Mouse (Mus musculus): ENCODE measurements around the gene Fez1. TPM values are rescaled to one million over a fixed set of nuclear protein-coding genes. Genes with fewer than 3 reads are reported as not detected.
A peak's percentile ranks its signal among the peaks of the same experiment; 100 is the strongest.

Fez1 gene
- total RNA-seq, 1 experiment = 5.0 TPM

DNA sequence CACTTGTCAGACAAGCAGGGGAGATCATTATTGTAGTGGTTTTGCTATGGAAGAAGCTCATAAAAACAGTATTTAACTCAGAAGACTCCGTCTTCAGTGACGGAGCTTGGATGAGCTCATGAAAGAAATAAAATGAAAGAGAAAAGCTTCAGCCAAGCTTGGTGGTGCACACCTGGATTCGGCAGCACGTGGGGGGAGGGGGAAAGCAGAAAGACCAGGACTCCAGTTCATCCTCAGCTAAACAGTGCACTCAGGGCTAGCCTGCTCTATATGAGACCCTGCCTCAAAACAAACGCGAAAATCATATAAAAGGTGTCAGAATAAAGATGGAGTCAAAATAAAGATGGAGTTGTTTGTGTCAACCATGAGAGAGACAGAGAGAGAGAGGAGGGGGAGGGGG is 18.3 kb upstream of the Fez1 start:
- no peaks in the 10 kb centered on the region for H3K9me3 ChIP-seq (ENCODE audit: control insufficient read depth, insufficient read depth, low read depth, low read length)
- TF ChIP-seq HCFC1 (IDR thresholded peaks at IDR 0.05; ENCODE audit: borderline replicate concordance, insufficient read depth, low read length) = no peak
- no peak for TF ChIP-seq ZNF384 (IDR thresholded peaks at IDR 0.05; ENCODE audit: low read depth, low read length)
- TF ChIP-seq CHD2 (IDR thresholded peaks at IDR 0.05; ENCODE audit: low read depth, low read length) = no peak
- no peak for TF ChIP-seq ZC3H11A (IDR thresholded peaks at IDR 0.05; ENCODE audit: borderline replicate concordance, low read depth, low read length)
- TF ChIP-seq MAFK (IDR thresholded peaks at IDR 0.05; ENCODE audit: insufficient read depth, low read depth, low read length) = no peak
- no peaks in the 10 kb centered on the region for H3K36me3 ChIP-seq (ENCODE audit: control insufficient read depth, insufficient read depth, low read length, poor library complexity, severe bottlenecking)
- H3K4me1 ChIP-seq (ENCODE audit: control insufficient read depth in 2 of 2, insufficient read depth in 2 of 2, low read length in 2 of 2, poor library complexity in 1 of 2) = peaks cover 14 to 25% of the 10 kb centered on the region in 2 experiments
- peak overlapping the region; percentile 45; the same call in 1 of the 2 replicates for H3K9ac ChIP-seq (ENCODE audit: insufficient read depth, low read depth, low read length, poor library complexity, severe bottlenecking)
- DNase-seq (ENCODE audit: low read depth, low spot score) = peak; percentile 31
- H3K27ac ChIP-seq (ENCODE audit: insufficient read depth, low read depth, low read length, poor library complexity, severe bottlenecking) = peak overlapping the region; percentile 93
- in situ Hi-C loops (cut with MboI; ENCODE audit: low sequenced_read_pairs in 2 of 2, unreplicated experiment in 2 of 2) = no loop called here
- H3K4me3 ChIP-seq (ENCODE audit: insufficient read depth in 1 of 2, low read depth in 1 of 2, low read length in 2 of 2, poor library complexity in 1 of 2, severe bottlenecking in 1 of 2) = no peak overlapping the region; a peak in 1 of 4 replicates

DNA sequence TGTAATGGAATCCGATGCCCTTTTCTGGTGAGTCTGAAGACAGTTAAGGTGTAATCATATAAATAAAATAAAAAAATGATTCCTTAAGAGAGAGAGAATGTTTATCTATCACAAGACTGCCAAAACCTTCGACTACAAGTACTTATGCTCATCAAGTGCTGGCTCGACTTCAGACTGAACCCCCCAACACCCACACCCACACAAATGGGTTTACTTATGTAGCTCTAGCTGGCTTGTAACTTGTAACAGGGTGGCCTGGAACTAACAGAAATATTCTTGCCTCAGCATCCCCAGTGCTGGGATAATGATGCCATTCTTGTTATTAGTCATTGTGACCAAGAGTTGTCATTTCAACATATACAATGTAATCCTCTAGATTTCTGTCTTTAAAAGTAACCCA is 17.7 kb upstream of the Fez1 start:
- no peak for DNase-seq (ENCODE audit: low read depth, low spot score)
- Histone ChIP-seq H3K27ac (ENCODE audit: insufficient read depth, low read depth, low read length, poor library complexity, severe bottlenecking) (peak overlapping the region; percentile 93; the same call in 1 of the 2 replicates), H3K9me3 (ENCODE audit: control insufficient read depth, insufficient read depth, low read depth, low read length) (no peaks in the 10 kb centered on the region), H3K9ac (ENCODE audit: insufficient read depth, low read depth, low read length, poor library complexity, severe bottlenecking) (peak overlapping the region; percentile 14; the same call in 1 of the 2 replicates), H3K4me3 (ENCODE audit: insufficient read depth in 1 of 2, low read depth in 1 of 2, low read length in 2 of 2, poor library complexity in 1 of 2, severe bottlenecking in 1 of 2) (no peak overlapping the region), H3K4me1 (ENCODE audit: control insufficient read depth in 2 of 2, insufficient read depth in 2 of 2, low read length in 2 of 2, poor library complexity in 1 of 2) (peaks cover 12 to 25% of the 10 kb centered on the region in 2 experiments), H3K36me3 (ENCODE audit: control insufficient read depth, insufficient read depth, low read length, poor library complexity, severe bottlenecking) (no peaks in the 10 kb centered on the region)
- in situ Hi-C loops (cut with MboI; ENCODE audit: low sequenced_read_pairs in 2 of 2, unreplicated experiment in 2 of 2) = no loop called here
- TF ChIP-seq HCFC1 (IDR thresholded peaks at IDR 0.05; ENCODE audit: borderline replicate concordance, insufficient read depth, low read length) = no peak
- TF ChIP-seq CHD2 (IDR thresholded peaks at IDR 0.05; ENCODE audit: low read depth, low read length) = no peak
- no peak for TF ChIP-seq ZNF384 (IDR thresholded peaks at IDR 0.05; ENCODE audit: low read depth, low read length)
- TF ChIP-seq ZC3H11A (IDR thresholded peaks at IDR 0.05; ENCODE audit: borderline replicate concordance, low read depth, low read length) = no peak
- no peak for TF ChIP-seq MAFK (IDR thresholded peaks at IDR 0.05; ENCODE audit: insufficient read depth, low read depth, low read length)

DNA sequence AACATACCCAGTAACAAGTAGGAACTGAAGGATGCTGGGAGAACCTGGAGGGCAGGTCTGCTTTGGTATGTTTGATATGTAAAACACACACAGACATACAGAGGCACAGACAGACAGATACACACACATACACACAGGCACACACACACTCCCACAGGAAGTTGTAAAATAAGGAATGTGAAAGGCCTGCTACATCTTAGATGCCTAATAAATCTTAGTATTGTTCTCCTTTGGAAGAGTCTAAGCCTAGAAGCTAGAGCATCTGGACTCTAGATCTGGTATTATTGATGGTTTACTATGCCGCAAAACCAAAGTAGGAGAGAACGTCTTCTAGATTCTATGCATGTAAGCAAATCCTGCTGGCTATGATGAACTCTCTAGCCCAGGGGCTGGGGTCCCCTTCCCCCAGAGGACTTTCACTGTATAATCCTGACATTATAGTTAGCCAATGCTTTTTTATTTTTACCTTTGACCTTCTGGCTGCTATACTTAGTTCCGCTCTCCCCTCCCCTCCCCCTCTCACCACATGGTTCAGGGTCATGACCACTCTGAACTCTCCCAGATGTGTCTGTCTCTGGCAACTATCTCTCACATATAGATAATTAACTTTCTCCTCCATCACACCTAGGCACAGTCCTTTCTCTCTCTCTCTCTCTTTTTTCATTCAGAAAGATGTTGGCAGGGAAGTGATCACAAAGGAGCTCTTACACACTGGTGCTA is 16.2 kb upstream of the Fez1 start:
- Histone ChIP-seq H3K4me3 (ENCODE audit: insufficient read depth in 1 of 2, low read depth in 1 of 2, low read length in 2 of 2, poor library complexity in 1 of 2, severe bottlenecking in 1 of 2) (no peak overlapping the region), H3K4me1 (ENCODE audit: control insufficient read depth in 2 of 2, insufficient read depth in 2 of 2, low read length in 2 of 2, poor library complexity in 1 of 2) (peaks cover 5 to 21% of the 10 kb centered on the region in 2 experiments), H3K9ac (ENCODE audit: insufficient read depth, low read depth, low read length, poor library complexity, severe bottlenecking) (no peak overlapping the region), H3K36me3 (ENCODE audit: control insufficient read depth, insufficient read depth, low read length, poor library complexity, severe bottlenecking) (no peaks in the 10 kb centered on the region), H3K27ac (ENCODE audit: insufficient read depth, low read depth, low read length, poor library complexity, severe bottlenecking) (peak overlapping the region; percentile 93; the same call in 1 of the 2 replicates), H3K9me3 (ENCODE audit: control insufficient read depth, insufficient read depth, low read depth, low read length) (no peaks in the 10 kb centered on the region)
- TF ChIP-seq CHD2 (IDR thresholded peaks at IDR 0.05; ENCODE audit: low read depth, low read length) = no peak
- no peak for TF ChIP-seq ZNF384 (IDR thresholded peaks at IDR 0.05; ENCODE audit: low read depth, low read length)
- TF ChIP-seq MAFK (IDR thresholded peaks at IDR 0.05; ENCODE audit: insufficient read depth, low read depth, low read length) = no peak
- no peak for TF ChIP-seq HCFC1 (IDR thresholded peaks at IDR 0.05; ENCODE audit: borderline replicate concordance, insufficient read depth, low read length)
- TF ChIP-seq ZC3H11A (IDR thresholded peaks at IDR 0.05; ENCODE audit: borderline replicate concordance, low read depth, low read length) = no peak
- DNase-seq (ENCODE audit: low read depth, low spot score) = no peak
- in situ Hi-C loops (cut with MboI; ENCODE audit: low sequenced_read_pairs in 2 of 2, unreplicated experiment in 2 of 2) = no loop called here

DNA sequence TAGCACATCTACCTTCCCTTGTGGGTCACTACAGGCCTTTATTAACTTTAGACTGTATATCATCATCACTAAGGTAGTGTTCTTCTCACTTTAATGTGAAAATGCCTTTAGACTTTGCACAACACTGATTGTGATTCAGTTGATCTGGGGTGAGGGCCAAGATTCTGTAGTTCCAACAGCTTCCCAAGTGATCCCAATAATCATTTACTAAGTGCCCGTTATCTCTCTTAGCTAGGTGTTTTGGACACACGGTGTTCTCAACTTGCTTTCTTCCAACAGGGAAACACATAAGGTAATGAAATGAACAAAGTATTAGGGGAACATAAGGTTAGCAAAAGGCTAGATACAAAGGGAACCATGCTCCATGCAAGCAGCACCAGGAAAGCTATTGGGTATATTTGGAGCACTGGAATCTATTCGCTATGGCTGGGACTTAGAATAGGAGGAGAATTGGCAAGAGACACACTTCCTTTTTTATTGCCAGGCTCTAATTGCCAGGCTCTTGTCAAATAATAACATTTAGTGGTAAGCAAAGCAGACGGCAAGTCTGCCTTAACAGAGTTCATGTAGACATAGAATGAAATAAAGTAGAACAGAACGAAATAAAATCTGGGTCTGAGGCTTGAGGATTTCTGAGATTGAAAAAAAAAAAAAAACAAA is 13.4 kb upstream of the Fez1 start:
- TF ChIP-seq ZNF384 (IDR thresholded peaks at IDR 0.05; ENCODE audit: low read depth, low read length) (no peak), ZC3H11A (IDR thresholded peaks at IDR 0.05; ENCODE audit: borderline replicate concordance, low read depth, low read length) (no peak), MAFK (IDR thresholded peaks at IDR 0.05; ENCODE audit: insufficient read depth, low read depth, low read length) (no peak), HCFC1 (IDR thresholded peaks at IDR 0.05; ENCODE audit: borderline replicate concordance, insufficient read depth, low read length) (no peak), CHD2 (IDR thresholded peaks at IDR 0.05; ENCODE audit: low read depth, low read length) (no peak)
- Histone ChIP-seq H3K27ac (ENCODE audit: insufficient read depth, low read depth, low read length, poor library complexity, severe bottlenecking) (no peak overlapping the region), H3K4me3 (ENCODE audit: insufficient read depth in 1 of 2, low read depth in 1 of 2, low read length in 2 of 2, poor library complexity in 1 of 2, severe bottlenecking in 1 of 2) (no peak overlapping the region), H3K9ac (ENCODE audit: insufficient read depth, low read depth, low read length, poor library complexity, severe bottlenecking) (no peak overlapping the region), H3K9me3 (ENCODE audit: control insufficient read depth, insufficient read depth, low read depth, low read length) (no peaks in the 10 kb centered on the region), H3K4me1 (ENCODE audit: control insufficient read depth in 2 of 2, insufficient read depth in 2 of 2, low read length in 2 of 2, poor library complexity in 1 of 2) (peaks cover 5 to 14% of the 10 kb centered on the region in 2 experiments), H3K36me3 (ENCODE audit: control insufficient read depth, insufficient read depth, low read length, poor library complexity, severe bottlenecking) (no peaks in the 10 kb centered on the region)
- in situ Hi-C loops (cut with MboI; ENCODE audit: low sequenced_read_pairs in 2 of 2, unreplicated experiment in 2 of 2) = no loop called here
- DNase-seq (ENCODE audit: low read depth, low spot score) = no peak
